Mouse (Mus musculus): ENCODE measurements around the gene Gtf3c5.

Gene Gtf3c5

DNA sequence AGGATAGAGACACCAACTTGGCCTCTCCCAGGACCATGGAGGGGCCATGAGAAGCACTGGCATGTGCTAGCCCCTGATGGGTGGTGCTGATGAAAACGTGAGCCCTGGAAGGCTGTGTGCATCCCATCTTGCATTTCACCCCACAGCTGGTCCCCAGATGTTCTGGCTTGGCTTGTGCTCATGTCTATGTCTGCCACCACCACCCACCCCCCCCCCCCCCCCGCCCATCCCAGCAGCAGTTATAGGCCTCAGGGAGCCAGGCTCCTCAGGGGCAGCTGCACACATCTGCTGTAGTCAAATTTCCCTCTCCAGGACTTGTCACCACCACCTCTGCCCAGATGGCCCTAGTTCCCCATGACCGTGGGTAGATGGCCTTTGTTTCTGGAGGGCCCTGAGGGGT lies 13.6 kb downstream of the Gtf3c5 start:
- DNase-seq (ENCODE audit: low read depth): no peak

DNA sequence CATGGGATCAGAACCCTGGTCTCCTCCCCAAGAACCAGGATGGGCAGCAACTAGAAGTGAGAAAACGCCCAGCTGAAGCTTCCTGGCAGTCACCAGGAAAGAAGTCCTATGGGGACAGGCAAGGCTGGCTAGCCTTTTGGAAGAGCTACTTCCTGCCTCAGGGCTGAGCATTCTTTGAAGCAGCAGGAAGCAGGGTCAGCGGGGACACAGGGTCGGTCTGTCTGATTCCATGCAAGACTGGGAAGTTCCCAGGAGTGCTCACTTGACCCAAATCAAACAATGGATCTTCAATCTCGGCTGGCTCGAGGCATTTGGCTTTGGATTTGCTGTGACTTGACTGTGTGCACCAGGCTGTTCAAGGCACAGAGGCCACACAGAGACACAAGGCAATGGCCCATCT lies 17.0 kb downstream of the Gtf3c5 start:
- no peak for DNase-seq (ENCODE audit: low read depth)

- DNase-seq (ENCODE audit: low read depth): no peak
These were observed 19.2 kb downstream of the Gtf3c5 start for GRCm38 (mm10) chr2:28564380-28564779.

DNA sequence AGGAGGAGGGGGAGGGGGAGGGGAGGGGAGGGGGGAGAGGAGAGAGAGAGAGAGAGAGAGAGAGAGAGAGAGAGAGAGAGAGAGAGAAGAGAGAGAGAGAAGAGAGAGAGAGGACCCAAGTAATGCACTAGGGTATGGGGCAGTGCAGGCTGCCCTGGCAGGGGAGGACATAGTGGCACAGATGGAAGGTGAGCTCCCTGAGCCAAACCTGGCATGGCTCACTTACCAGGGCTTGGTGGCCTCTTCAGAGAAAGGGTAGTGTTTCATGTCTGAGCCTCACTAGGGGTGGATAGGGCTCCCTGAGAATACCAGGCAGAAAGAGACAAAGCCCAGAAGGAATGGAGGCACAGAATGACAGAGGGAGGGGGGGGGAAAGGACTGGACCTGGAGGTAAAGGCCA lies 19.7 kb downstream of the Gtf3c5 start:
- no peak for DNase-seq (ENCODE audit: low read depth)

- DNase-seq (ENCODE audit: low read depth): no peak
These were observed 20.2 kb downstream of the Gtf3c5 start, which contains the start of gene Cel for GRCm38 (mm10) chr2:28563303-28563702. Gene Cel, minus strand, starts transcription at chr2:28563403.

GRCm38 (mm10) chr2:28557452-28557851 lies 26.1 kb downstream of the Gtf3c5 start:
- DNase-seq (ENCODE audit: low read depth): no peak

DNA sequence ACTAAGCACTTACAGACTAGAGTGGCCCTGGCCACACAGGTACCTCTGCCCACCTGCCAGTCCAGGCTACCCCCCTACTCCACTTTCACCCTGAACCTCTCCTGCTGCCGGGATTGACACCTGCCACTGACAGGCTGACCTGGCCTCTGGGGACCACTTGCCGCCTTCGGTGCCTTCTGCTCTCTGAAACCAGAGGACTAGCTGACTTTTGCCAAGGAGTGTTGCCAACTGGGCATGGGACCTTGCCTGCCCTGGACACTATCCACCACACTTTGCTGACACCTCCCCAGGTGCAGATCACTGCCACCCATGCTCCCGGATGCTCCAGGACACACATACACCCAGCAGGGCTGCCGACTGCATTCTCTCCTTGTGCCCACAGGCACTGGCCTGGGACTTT lies 31.2 kb downstream of the Gtf3c5 start:
- no peak for DNase-seq (ENCODE audit: low read depth)

GRCm38 (mm10) chr2:28549157-28549556 lies 34.4 kb downstream of the Gtf3c5 start:
- DNase-seq (ENCODE audit: low read depth): no peak

- DNase-seq (ENCODE audit: low read depth): peak; percentile 63
These were observed 36.0 kb downstream of the Gtf3c5 start for GRCm38 (mm10) chr2:28547237-28548172.

DNA sequence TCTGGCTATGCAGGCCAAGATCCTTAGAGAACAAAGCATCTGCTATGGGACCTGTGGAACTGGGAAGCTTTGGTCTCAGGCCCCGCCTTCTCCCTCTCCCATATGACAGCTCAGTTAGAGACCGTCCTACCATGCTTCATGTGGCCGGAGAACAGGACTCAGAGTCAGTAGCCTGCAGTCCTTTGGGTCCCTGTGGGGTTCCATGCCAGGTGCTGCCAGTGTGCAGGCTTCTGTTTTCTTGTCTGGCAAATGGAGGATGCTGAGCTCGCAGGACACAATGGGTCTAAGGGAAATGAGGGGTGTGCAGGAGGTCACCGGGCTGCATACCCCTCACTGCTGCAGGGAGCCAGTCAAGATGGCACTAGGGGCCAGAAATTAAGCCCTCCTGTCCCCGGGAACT lies 37.0 kb downstream of the Gtf3c5 start:
- DNase-seq (ENCODE audit: low read depth): no peak

- no peak for DNase-seq (ENCODE audit: low read depth)
These were observed 37.6 kb downstream of the Gtf3c5 start for GRCm38 (mm10) chr2:28545976-28546375.

GRCm38 (mm10) chr2:28543894-28544293 lies 39.7 kb downstream of the Gtf3c5 start:
- DNase-seq (ENCODE audit: low read depth): no peak

DNA sequence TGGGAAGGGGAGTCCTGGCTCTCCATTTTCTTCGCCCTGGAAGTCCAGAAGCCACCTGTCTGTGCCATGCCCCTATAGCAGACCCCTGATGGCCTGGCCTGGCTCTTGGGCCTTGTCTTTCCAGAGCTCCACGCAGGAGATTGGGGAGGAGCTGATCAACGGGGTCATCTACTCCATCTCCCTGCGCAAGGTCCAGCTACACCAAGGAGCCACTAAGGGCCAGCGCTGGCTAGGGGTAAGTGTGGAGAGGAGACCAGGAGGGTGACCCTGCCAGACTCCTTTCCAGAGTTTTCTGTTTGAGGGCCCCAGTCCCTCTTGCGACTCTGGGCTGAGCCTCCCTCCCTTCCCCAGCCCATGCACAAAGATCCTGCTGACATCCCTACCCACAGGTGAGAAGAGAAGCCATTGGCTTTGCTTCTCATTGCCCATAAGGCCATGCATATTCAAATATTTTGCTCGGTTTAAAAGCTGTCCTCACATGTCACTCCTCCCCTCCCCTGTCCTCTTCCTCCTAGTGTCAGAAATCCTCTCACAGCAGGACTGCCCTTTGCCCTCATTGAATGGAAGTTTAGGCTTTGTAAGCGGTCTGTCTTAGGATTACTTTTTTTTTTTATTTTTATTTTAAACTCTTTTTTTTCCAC lies 42.8 kb downstream of the Gtf3c5 start:
- DNase-seq (ENCODE audit: low read depth): no peak

GRCm38 (mm10) chr2:28539949-28540348 lies 43.6 kb downstream of the Gtf3c5 start:
- DNase-seq (ENCODE audit: low read depth): no peak

DNA sequence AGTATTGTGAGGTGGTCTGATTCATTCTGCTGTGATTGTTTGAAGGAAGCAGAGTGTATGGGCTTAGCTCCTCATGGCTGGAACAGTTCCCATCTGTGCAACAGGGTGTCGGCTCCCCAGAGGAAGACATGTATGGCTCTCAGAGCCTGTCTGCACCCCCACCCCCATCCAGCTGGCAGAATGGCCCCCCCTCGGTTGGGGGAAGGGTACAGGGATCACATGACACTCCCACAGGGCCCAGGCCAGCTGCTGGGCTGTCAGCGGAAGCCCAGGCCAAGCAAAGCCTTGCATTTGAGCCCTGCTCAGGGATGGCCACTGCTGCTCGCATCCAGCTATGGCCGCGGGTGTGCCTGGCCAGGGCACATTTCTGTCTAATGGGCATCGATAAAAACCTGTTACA lies 44.3 kb downstream of the Gtf3c5 start:
- DNase-seq (ENCODE audit: low read depth): no peak

GRCm38 (mm10) chr2:28538817-28539128 lies 44.8 kb downstream of the Gtf3c5 start:
- DNase-seq (ENCODE audit: low read depth): no peak

DNA sequence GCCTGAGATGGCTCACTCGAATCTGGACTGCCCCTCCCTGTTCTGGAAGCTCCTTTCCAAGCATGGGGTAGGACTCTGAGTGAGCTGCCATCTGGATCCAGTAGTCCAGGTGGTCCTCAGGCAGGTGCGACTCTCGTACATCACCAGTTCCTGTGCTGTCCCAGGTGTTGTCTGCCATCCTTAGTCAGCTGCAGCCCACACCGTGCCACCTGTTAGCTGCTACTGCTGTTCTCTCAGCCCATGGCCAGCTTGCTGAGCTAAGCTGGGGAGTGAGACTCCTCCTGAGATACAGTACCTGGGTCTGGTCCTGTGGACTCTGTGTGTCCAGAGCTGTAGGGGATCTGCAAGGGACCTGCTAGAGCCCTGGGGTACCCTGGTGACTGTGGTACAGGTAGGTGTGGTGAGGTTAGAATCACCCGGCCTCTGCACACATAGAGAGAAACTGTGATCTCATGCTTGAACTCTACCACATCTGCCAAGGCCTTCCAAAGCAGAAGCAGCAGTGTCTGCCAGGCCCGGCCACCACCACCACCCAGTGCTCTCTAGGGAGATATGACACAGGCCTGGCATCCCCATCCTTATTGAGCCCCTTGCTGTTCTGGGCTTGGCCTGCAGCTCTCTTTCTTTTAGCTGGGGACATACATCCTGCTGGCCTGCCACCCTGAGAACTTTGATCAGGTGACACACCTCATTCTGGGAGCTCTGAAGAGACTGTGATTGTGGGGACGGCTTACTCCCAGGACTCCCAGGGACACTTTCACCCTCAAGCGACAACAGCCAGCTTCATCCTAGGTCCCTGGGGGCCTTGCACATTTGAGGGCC lies 45.3 kb downstream of the Gtf3c5 start:
- no peak for DNase-seq (ENCODE audit: low read depth)

DNA sequence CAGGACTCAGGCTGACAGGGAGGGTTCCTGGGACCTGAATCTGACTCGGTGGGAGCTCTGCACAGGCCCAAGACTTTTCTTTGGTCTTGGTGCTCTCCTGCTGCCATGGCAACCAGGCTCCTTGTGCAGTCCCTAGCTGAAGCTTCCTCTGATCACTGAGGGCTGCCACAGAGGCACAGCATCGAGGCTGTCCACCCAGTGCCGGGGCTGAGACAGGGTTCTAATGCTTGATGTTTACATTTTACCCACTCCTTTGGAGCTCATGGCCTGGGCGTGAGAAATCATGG lies 46.0 kb downstream of the Gtf3c5 start:
- no peak for DNase-seq (ENCODE audit: low read depth)

DNA sequence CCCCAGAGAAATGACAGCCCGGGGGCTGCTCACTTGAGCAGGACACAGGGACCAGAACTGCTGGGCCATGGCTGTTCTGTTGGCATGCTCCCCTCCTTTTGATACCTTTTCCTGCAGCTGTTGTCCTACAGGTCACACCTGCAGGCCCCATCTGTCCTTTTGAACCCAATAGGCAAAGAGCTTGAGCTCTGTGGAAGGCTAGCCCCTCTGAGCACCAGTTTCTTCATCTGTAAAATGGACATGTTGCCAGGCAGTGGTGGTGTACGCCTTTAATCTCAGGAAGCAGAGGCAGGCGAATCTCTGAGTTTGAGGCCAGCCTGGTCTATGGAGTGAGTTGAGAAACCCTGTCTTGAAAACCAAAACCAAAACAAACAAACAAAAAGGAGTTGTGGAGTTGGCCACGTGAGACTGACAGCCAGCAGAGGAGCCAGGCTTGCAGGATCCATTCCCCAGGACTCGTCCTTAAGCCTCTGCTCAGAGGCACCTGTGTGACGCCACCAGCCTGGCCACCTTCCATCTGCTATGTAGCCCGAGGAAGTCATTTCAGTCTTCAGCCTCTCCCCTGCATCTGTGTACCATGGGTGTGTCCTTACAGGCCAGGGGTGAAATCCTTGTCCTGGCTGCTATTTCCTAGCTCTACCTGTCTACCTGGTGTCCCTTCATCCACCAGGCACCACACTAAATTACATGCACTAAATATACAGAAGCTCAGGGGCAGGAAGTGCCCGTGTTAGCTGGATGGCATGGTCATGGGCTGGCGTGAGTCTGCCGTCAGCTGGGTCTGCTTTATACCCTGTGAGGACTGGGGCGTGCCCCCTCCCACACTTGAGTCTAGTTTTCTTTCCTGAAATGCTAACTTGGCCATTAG lies 46.6 kb downstream of the Gtf3c5 start:
- DNase-seq (ENCODE audit: low read depth): no peak

DNA sequence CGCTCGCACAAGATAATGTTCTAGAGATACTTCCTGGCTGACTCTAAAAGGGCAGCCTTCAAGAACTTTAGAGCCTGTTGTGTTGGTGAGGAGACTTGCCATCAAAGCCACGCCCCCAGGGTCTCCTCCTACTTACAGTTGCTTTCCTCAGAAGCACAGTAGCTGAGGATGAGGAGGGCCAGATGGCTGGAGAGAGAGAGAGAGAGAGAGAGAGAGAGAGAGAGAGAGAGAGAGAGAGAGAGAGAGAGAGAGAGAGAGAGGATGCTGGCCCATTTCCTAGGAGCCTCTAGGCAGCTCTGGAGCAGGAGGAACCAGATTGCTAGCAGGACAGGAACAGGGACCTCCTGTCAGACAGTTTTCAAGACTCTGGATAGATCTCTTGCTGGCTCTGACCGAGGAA lies 47.4 kb downstream of the Gtf3c5 start:
- no peak for DNase-seq (ENCODE audit: low read depth)

DNA sequence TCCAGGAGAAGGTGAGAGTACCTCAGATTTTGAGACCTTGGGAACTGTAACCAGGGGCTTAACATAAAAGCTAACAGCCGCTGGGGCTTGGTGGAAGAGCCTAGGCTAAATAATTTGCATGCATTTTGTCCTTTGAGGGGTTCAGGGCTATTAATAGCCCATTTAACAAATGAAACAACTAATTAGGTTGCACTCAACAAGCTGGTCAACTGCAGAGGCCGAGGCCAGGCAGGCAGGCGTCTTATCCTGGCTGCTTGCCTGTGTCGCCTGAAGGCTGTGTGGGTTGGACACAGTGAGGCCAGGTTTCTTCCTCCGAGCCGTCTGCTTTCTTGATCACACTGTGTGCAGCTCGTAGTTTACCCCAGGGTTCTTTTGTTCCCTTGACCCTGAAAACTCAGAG lies 47.9 kb downstream of the Gtf3c5 start:
- DNase-seq (ENCODE audit: low read depth): no peak

GRCm38 (mm10) chr2:28535263-28535540 lies 48.3 kb downstream of the Gtf3c5 start:
- DNase-seq (ENCODE audit: low read depth): no peak
